Mouse (Mus musculus): ENCODE data around the gene Clmn. TPM values are rescaled to one million over a fixed set of nuclear protein-coding genes. Genes with fewer than 3 reads are reported as not detected.

Clmn gene
- polyA plus RNA-seq (2015; fragmentation: Nextera tagmentation; extraction: Ambion mirVana) = 0.17 and 0.24 TPM in 2 replicates

- Histone ChIP-seq H3K4me2 (peak within 1 kb of the TSS; percentile 75), H3K36me3 (no peaks in the 10 kb centered on the region), H3K4me1 (replicated peaks) (peaks cover 6% of the 10 kb centered on the region), H3K27me3 (peaks cover 43% of the 10 kb centered on the region), H3K9me3 (replicated peaks) (no peaks in the 10 kb centered on the region), H3K9ac (peak within 1 kb of the TSS; percentile 64), H3K27ac (no peak within 1 kb of the TSS), H3K4me3 (replicated peaks) (peak within 1 kb of the TSS; percentile 60)
- 2% methylated on average over 55 of the region's 80 CpGs for WGBS (ENCODE audit: insufficient replicate concordance)
- DNase-seq (no peak), ATAC-seq (ENCODE audit: low read depth) (0 out of 2 replicates have a peak, but pooled peaks have one; percentile 16)
These were observed at the start of gene Clmn for GRCm38 (mm10) chr12:104864439-104865165. TSS of gene Clmn (minus strand) at chr12:104865076.

- Histone ChIP-seq H3K36me3 (no peaks in the 10 kb centered on the region), H3K4me1 (replicated peaks) (no peaks in the 10 kb centered on the region), H3K4me2 (no peak overlapping the region), H3K27me3 (no peaks in the 10 kb centered on the region), H3K4me3 (replicated peaks) (no peak overlapping the region), H3K9ac (no peak overlapping the region), H3K27ac (no peak overlapping the region), H3K9me3 (replicated peaks) (no peaks in the 10 kb centered on the region)
- no peak for ATAC-seq (ENCODE audit: low read depth)
- DNase-seq = no peak
- 34% methylated on average over 3 of the region's 3 CpGs for WGBS (ENCODE audit: insufficient replicate concordance)
These were observed 48.1 kb upstream of the Clmn start for GRCm38 (mm10) chr12:104912990-104913389.

- Histone ChIP-seq H3K27ac (no peak overlapping the region), H3K4me2 (no peak overlapping the region), H3K27me3 (no peaks in the 10 kb centered on the region), H3K36me3 (no peaks in the 10 kb centered on the region), H3K9me3 (replicated peaks) (no peaks in the 10 kb centered on the region), H3K4me3 (replicated peaks) (no peak overlapping the region), H3K4me1 (replicated peaks) (no peaks in the 10 kb centered on the region), H3K9ac (no peak overlapping the region)
- DNase-seq (no peak), ATAC-seq (ENCODE audit: low read depth) (no peak)
- 43% methylated on average over 10 of the region's 10 CpGs for WGBS (ENCODE audit: insufficient replicate concordance)
These were observed 47.5 kb upstream of the Clmn start for GRCm38 (mm10) chr12:104912281-104912933.

GRCm38 (mm10) chr12:104909750-104910149, 44.9 kb upstream of the Clmn start:
- WGBS (ENCODE audit: insufficient replicate concordance) = 65% methylated on average over 4 of the region's 4 CpGs
- ATAC-seq (ENCODE audit: low read depth) = no peak
- Histone ChIP-seq H3K27ac (no peak overlapping the region), H3K4me1 (replicated peaks) (no peaks in the 10 kb centered on the region), H3K36me3 (no peaks in the 10 kb centered on the region), H3K9me3 (replicated peaks) (no peaks in the 10 kb centered on the region), H3K9ac (no peak overlapping the region), H3K4me2 (no peak overlapping the region), H3K4me3 (replicated peaks) (no peak overlapping the region), H3K27me3 (no peaks in the 10 kb centered on the region)
- no peak for DNase-seq

- Histone ChIP-seq H3K4me2 (no peak overlapping the region), H3K9me3 (replicated peaks) (no peaks in the 10 kb centered on the region), H3K36me3 (no peaks in the 10 kb centered on the region), H3K9ac (no peak overlapping the region), H3K27me3 (no peaks in the 10 kb centered on the region), H3K4me1 (replicated peaks) (no peaks in the 10 kb centered on the region), H3K27ac (no peak overlapping the region), H3K4me3 (replicated peaks) (no peak overlapping the region)
- ATAC-seq (ENCODE audit: low read depth) = no peak
- WGBS (ENCODE audit: insufficient replicate concordance) = 59% methylated on average over 5 of the region's 5 CpGs
- no peak for DNase-seq
These were observed 44.1 kb upstream of the Clmn start for GRCm38 (mm10) chr12:104908986-104909385.

- H3K4me2 ChIP-seq = no peak overlapping the region
- no peaks in the 10 kb centered on the region for H3K27me3 ChIP-seq
- no peak for DNase-seq
- WGBS (ENCODE audit: insufficient replicate concordance) = 22% methylated on average over 15 of the region's 15 CpGs
- no peaks in the 10 kb centered on the region for H3K9me3 ChIP-seq (replicated peaks)
- no peak for ATAC-seq (ENCODE audit: low read depth)
- no peaks in the 10 kb centered on the region for H3K4me1 ChIP-seq (replicated peaks)
- H3K4me3 ChIP-seq (replicated peaks) = no peak overlapping the region
- H3K9ac ChIP-seq = no peak overlapping the region
- no peak overlapping the region for H3K27ac ChIP-seq
- H3K36me3 ChIP-seq = no peaks in the 10 kb centered on the region
These were observed 43.3 kb upstream of the Clmn start for GRCm38 (mm10) chr12:104908024-104908781.

- Histone ChIP-seq H3K9me3 (replicated peaks) (no peaks in the 10 kb centered on the region), H3K9ac (no peak overlapping the region), H3K4me1 (replicated peaks) (no peaks in the 10 kb centered on the region), H3K27ac (no peak overlapping the region), H3K36me3 (no peaks in the 10 kb centered on the region), H3K4me3 (replicated peaks) (no peak overlapping the region), H3K4me2 (no peak overlapping the region), H3K27me3 (no peaks in the 10 kb centered on the region)
- WGBS (ENCODE audit: insufficient replicate concordance) = 74% methylated on average over 2 of the region's 2 CpGs
- ATAC-seq (ENCODE audit: low read depth) (no peak), DNase-seq (no peak)
These were observed 42.3 kb upstream of the Clmn start for GRCm38 (mm10) chr12:104907133-104907532.

GRCm38 (mm10) chr12:104904138-104904537, 39.3 kb upstream of the Clmn start:
- Histone ChIP-seq H3K4me1 (replicated peaks) (0 out of 2 replicates have a peak, but pooled peaks cover 2% of the 10 kb centered on the region), H3K27me3 (no peaks in the 10 kb centered on the region), H3K27ac (no peak overlapping the region), H3K9ac (no peak overlapping the region), H3K4me2 (no peak overlapping the region), H3K4me3 (replicated peaks) (no peak overlapping the region), H3K9me3 (replicated peaks) (no peaks in the 10 kb centered on the region), H3K36me3 (no peaks in the 10 kb centered on the region)
- WGBS (ENCODE audit: insufficient replicate concordance) = 31% methylated on average over 5 of the region's 5 CpGs
- ATAC-seq (ENCODE audit: low read depth) (no peak), DNase-seq (no peak)

- Histone ChIP-seq H3K4me3 (replicated peaks) (no peak overlapping the region), H3K36me3 (no peaks in the 10 kb centered on the region), H3K27ac (no peak overlapping the region), H3K27me3 (no peaks in the 10 kb centered on the region), H3K4me1 (replicated peaks) (0 out of 2 replicates have a peak, but pooled peaks cover 4% of the 10 kb centered on the region), H3K4me2 (no peak overlapping the region), H3K9ac (no peak overlapping the region), H3K9me3 (replicated peaks) (no peaks in the 10 kb centered on the region)
- DNase-seq (no peak), ATAC-seq (ENCODE audit: low read depth) (no peak)
- WGBS (ENCODE audit: insufficient replicate concordance) = 62% methylated on average over 13 of the region's 13 CpGs
These were observed 37.6 kb upstream of the Clmn start for GRCm38 (mm10) chr12:104902392-104903053.

- no peak for DNase-seq
- no peak for ATAC-seq (ENCODE audit: low read depth)
- no peaks in the 10 kb centered on the region for H3K9me3 ChIP-seq (replicated peaks)
- no peaks in the 10 kb centered on the region for H3K36me3 ChIP-seq
- no peak overlapping the region for H3K27ac ChIP-seq
- no peak overlapping the region for H3K4me2 ChIP-seq
- WGBS (ENCODE audit: insufficient replicate concordance) = 70% methylated on average over 8 of the region's 8 CpGs
- H3K4me3 ChIP-seq (replicated peaks) = no peak overlapping the region
- H3K4me1 ChIP-seq (replicated peaks) = 0 out of 2 replicates have a peak, but pooled peaks cover 4% of the 10 kb centered on the region
- no peaks in the 10 kb centered on the region for H3K27me3 ChIP-seq
- no peak overlapping the region for H3K9ac ChIP-seq
These were observed 36.4 kb upstream of the Clmn start for GRCm38 (mm10) chr12:104901320-104901719.

- Histone ChIP-seq H3K36me3 (no peaks in the 10 kb centered on the region), H3K27ac (no peak overlapping the region), H3K4me3 (replicated peaks) (no peak overlapping the region), H3K9me3 (replicated peaks) (no peaks in the 10 kb centered on the region), H3K27me3 (no peaks in the 10 kb centered on the region), H3K9ac (no peak overlapping the region), H3K4me1 (replicated peaks) (0 out of 2 replicates have a peak, but pooled peaks cover 4% of the 10 kb centered on the region), H3K4me2 (no peak overlapping the region)
- DNase-seq = no peak
- no peak for ATAC-seq (ENCODE audit: low read depth)
- WGBS (ENCODE audit: insufficient replicate concordance) = 70% methylated on average over 3 of the region's 3 CpGs
These were observed 35.0 kb upstream of the Clmn start for GRCm38 (mm10) chr12:104899835-104900234.

Data from liver, embryonic 13.5 days (tissue).